Mouse (Mus musculus) embryonic facial prominence, embryonic 15.5 days (tissue): Measurements from ENCODE around the gene Gorasp2. TPM values are rescaled to one million over a fixed set of nuclear protein-coding genes. Genes with fewer than 3 reads are reported as not detected.

Experiments used
- ATAC-seq: fragments of 200-750 bp; cut with Nextera tagmentation; 2 replicates; pipeline ENCODE4 v1.8.0; 2017; ENCODE audit warnings: low read depth, moderate TSS enrichment; ENCODE audit not compliant: insufficient number of reproducible peaks, low FRiP score, low TSS enrichment
- H3K27ac ChIP-seq: fragments of 300-500 bp; sonication (generic); replicated peaks from 2 replicates; pipeline ENCODE4 v1.5.1; 2015; ENCODE audit warnings: mild to moderate bottlenecking, inconsistent platforms
- H3K27me3 ChIP-seq: fragments of 300-500 bp; sonication (generic); 2 replicates; pipeline ENCODE4 v1.6.1; 2015; ENCODE audit warnings: inconsistent platforms
- H3K36me3 ChIP-seq: fragments of 300-500 bp; sonication (generic); 2 replicates; pipeline ENCODE4 v1.6.1; 2015; ENCODE audit warnings: mild to moderate bottlenecking, inconsistent platforms
- H3K4me1 ChIP-seq: fragments of 300-500 bp; sonication (generic); 2 replicates; pipeline ENCODE4 v1.6.1; 2015; ENCODE audit warnings: inconsistent platforms
- H3K4me2 ChIP-seq: fragments of 300-500 bp; sonication (generic); replicated peaks from 2 replicates; pipeline ENCODE4 v1.6.1; 2015; ENCODE audit warnings: mild to moderate bottlenecking, inconsistent platforms
- H3K4me3 ChIP-seq: fragments of 300-500 bp; sonication (generic); replicated peaks from 2 replicates; pipeline ENCODE4 v1.5.1; 2015; ENCODE audit warnings: mild to moderate bottlenecking, inconsistent platforms
- H3K9ac ChIP-seq: fragments of 300-500 bp; sonication (generic); 2 replicates; pipeline ENCODE4 v1.6.1; 2015; ENCODE audit warnings: inconsistent platforms
- H3K9me3 ChIP-seq: fragments of 300-500 bp; sonication (generic); replicated peaks from 2 replicates; pipeline ENCODE4 v1.6.1; 2016; ENCODE audit warnings: inconsistent platforms
- WGBS: fragments of 180-500 bp; shearing (Covaris S2); methylation state at CpG from one replicate; pipeline ENCODE4 v1.1.7; 2015; 5-methylcytosine and 5-hydroxymethylcytosine counted together
- polyA plus RNA-seq: library from polyadenylated mRNA; unstranded; fragments of >200 nt; fragmentation: Nextera tagmentation; extraction: Ambion mirVana; gene quantifications from 2 replicates; pipeline ENCODE4 v1.2.1, GENCODE M21; 2015

Gene Gorasp2
- polyA plus RNA-seq: 178 and 191 TPM in 2 replicates

GRCm38 (mm10) chr2:70660887-70661714 lies at the start of gene Gorasp2:
Gene Gorasp2 (plus strand): TSS chr2:70661576.
- Histone ChIP-seq H3K4me1 (peaks cover 14% of the 10 kb centered on the region), H3K4me3 (peak within 1 kb of the TSS; percentile 98), H3K9me3 (no peaks in the 10 kb centered on the region), H3K27me3 (no peaks in the 10 kb centered on the region), H3K4me2 (peak within 1 kb of the TSS; percentile 71), H3K27ac (peak within 1 kb of the TSS; percentile 93), H3K9ac (peak within 1 kb of the TSS; percentile 95), H3K36me3 (0 out of 2 replicates have a peak, but pooled peaks cover 3% of the 10 kb centered on the region)
- under 1% methylated on average over 62 of the region's 64 CpGs for WGBS
- ATAC-seq: peak; percentile 94

DNA sequence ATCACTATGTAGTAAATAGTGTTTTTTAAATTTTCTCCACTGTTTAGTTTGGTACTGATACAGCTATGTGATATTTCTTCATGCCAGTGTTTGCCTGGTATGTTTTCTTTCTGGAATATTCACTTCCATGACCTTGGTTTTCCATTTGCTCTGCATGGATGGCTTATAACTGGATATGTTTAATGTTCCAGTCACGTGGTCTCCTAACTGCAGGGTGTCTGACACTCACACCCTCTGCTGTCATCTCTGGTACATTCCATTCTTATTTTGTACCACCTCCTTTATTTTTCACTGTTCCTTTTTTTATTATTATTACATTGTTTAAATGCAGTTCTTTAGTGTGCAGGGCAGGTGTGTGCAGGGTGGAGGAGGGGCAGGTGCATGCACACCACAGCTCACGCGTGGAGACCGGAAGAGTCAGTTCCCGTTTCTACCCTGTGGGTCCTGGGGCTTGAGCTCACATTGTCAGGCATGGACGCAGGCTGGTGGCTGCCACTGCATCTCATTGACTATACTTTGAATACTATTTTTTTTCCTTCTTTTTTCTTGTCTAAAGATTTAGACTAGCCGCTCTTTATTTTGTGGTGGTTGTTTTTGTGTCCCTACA lies 46.5 kb upstream of the Gorasp2 start:
- WGBS: 79% methylated on average over 7 of the region's 7 CpGs
- H3K4me2 ChIP-seq: no peak overlapping the region

DNA sequence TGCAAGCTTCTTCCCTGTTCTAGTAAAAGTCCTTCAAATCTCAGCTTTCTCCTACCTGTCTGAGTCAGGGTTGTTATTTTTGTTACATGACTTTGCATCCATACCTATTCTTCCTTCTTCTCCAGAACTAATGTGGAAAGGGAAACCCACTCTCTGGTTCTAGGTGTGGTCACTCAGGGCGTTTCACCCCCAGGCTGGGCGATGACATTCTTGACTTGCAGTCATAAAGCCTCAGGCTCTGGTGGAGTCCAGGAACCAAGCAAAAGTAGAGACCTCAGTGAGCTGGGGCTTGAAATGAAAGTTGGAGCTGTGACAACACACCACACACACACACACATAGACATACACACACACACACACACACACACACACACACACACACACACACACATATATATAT lies 45.3 kb upstream of the Gorasp2 start:
- ATAC-seq: no peak
- Histone ChIP-seq H3K4me3 (no peak overlapping the region), H3K4me2 (no peak overlapping the region), H3K9ac (no peak overlapping the region), H3K27ac (no peak overlapping the region), H3K9me3 (no peaks in the 10 kb centered on the region), H3K36me3 (no peaks in the 10 kb centered on the region), H3K4me1 (no peaks in the 10 kb centered on the region), H3K27me3 (no peaks in the 10 kb centered on the region)
- 76% methylated on average over 2 of the region's 2 CpGs for WGBS

More for the DNA sequence above, 46.5 kb upstream of the Gorasp2 start:
- Histone ChIP-seq H3K9me3 (no peaks in the 10 kb centered on the region), H3K36me3 (no peaks in the 10 kb centered on the region), H3K27ac (no peak overlapping the region), H3K4me1 (no peaks in the 10 kb centered on the region), H3K4me3 (no peak overlapping the region), H3K9ac (no peak overlapping the region), H3K27me3 (no peaks in the 10 kb centered on the region)
- ATAC-seq: no peak

- ATAC-seq: no peak
- no peak overlapping the region for H3K4me2 ChIP-seq
- no peaks in the 10 kb centered on the region for H3K36me3 ChIP-seq
- no peak overlapping the region for H3K27ac ChIP-seq
- H3K27me3 ChIP-seq: no peaks in the 10 kb centered on the region
- 60% methylated on average over 3 of the region's 3 CpGs for WGBS
- no peaks in the 10 kb centered on the region for H3K4me1 ChIP-seq
- H3K4me3 ChIP-seq: no peak overlapping the region
- no peak overlapping the region for H3K9ac ChIP-seq
- H3K9me3 ChIP-seq: no peaks in the 10 kb centered on the region
These were observed 44.8 kb upstream of the Gorasp2 start for GRCm38 (mm10) chr2:70616617-70617016.

DNA sequence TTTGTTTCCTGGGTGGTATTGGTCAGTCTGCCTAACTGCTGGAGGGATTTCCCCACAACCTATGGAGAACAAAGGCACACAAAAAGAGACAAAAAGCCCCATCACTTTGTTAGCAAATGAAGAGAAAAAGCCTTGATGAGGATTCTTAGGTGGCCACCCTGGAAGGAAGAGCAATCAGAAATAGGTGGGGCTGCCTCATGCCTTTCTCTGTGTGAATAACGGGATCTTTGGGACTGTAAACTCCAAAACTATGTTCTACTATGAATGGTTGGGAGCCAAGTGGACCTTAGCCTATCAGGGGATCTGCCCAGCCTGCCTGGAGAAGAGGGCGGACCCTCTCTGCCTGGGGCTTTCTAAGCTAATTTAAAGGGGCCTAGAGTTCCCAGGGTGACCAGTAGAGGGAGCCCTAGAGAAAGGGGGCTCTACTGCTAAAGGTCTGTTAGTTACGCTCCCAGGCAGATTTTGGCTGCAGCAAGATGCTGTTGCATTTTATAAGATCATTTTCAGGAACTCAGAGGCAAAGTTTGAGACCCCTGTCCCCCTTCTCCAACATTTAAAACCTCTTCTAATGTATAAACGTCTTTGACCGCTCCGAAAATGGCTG lies 42.0 kb upstream of the Gorasp2 start:
- ATAC-seq: no peak
- Histone ChIP-seq H3K4me2 (no peak overlapping the region), H3K4me3 (no peak overlapping the region), H3K4me1 (no peaks in the 10 kb centered on the region), H3K36me3 (no peaks in the 10 kb centered on the region), H3K9me3 (no peaks in the 10 kb centered on the region), H3K9ac (no peak overlapping the region), H3K27me3 (no peaks in the 10 kb centered on the region), H3K27ac (no peak overlapping the region)
- WGBS: 84% methylated on average over 6 of the region's 6 CpGs

- H3K36me3 ChIP-seq: no peaks in the 10 kb centered on the region
- no peak overlapping the region for H3K4me2 ChIP-seq
- no peak for ATAC-seq
- no peaks in the 10 kb centered on the region for H3K27me3 ChIP-seq
- WGBS: 14% methylated on average over 6 of the region's 6 CpGs
- no peak overlapping the region for H3K4me3 ChIP-seq
- H3K9ac ChIP-seq: no peak overlapping the region
- H3K9me3 ChIP-seq: no peaks in the 10 kb centered on the region
- H3K27ac ChIP-seq: no peak overlapping the region
- no peaks in the 10 kb centered on the region for H3K4me1 ChIP-seq
These were observed 41.2 kb upstream of the Gorasp2 start for GRCm38 (mm10) chr2:70620225-70620624.

DNA sequence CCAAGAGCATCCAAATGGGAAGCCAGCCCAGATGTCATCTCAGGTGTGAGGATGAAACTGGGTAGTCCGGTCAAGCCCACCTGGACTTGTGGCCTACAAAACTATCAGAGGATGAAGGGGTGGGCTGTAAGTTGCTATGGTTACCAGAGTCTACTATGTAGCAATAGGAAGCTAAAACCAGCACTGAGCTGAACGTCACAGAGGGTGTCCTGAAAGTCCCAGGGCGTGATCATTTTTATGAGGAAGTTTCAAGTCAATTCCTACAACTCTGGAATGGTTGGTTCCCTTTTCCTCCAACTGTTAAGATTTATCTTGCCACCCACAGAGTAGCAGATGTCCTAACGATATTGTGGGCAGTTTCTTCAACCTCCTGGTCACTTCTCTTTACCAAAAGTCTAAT lies 39.1 kb upstream of the Gorasp2 start:
- H3K27ac ChIP-seq: no peak overlapping the region
- no peak for ATAC-seq
- H3K9ac ChIP-seq: no peak overlapping the region
- H3K27me3 ChIP-seq: no peaks in the 10 kb centered on the region
- H3K4me1 ChIP-seq: no peaks in the 10 kb centered on the region
- 0 out of 2 replicates have a peak, but pooled peaks cover 2% of the 10 kb centered on the region for H3K9me3 ChIP-seq
- WGBS: 68% methylated on average over 4 of the region's 4 CpGs
- H3K4me3 ChIP-seq: no peak overlapping the region
- no peaks in the 10 kb centered on the region for H3K36me3 ChIP-seq
- H3K4me2 ChIP-seq: no peak overlapping the region

DNA sequence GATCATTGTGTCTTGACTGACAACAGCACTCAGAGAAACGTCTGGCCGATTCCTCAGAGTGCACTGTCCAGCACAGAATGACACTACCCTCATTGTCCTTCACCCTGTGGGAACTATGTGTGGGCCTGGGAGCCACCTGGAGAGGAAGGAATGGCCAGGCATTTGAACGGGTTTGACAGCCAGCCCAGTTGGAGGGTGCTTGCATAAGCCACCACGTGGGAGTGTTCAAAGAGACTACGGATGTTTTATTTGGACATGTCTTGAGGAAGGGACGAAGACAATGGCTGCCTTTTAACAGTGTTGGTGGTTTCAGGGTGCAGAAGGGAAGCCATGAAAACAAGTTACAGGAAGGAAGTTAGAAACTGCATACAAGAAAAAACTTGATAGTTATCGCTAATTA lies 35.6 kb upstream of the Gorasp2 start:
- H3K9ac ChIP-seq: no peak overlapping the region

DNA sequence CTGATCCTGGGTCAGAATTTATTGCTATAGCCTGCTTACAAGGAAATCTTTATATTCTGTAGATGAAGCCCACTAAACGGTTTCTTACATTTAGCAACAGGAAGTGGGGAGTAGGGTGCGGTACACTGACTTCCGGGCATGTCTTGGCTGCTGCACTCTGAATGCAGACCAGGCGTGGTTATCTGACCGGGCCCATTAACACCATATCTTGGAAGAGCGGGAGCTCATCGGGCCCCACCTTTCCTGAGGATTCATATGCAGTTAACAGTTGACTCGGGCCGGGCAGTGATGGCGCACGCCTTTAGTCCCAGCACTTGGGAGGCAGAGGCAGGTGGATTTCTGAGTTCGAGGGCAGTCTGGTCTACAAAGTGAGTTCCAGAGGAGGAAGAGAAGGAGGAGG lies 33.0 kb upstream of the Gorasp2 start:
- no peak for ATAC-seq
- Histone ChIP-seq H3K4me1 (peaks cover 10% of the 10 kb centered on the region), H3K4me3 (no peak overlapping the region), H3K27me3 (no peaks in the 10 kb centered on the region), H3K27ac (no peak overlapping the region), H3K36me3 (no peaks in the 10 kb centered on the region), H3K9ac (no peak overlapping the region), H3K4me2 (no peak overlapping the region), H3K9me3 (0 out of 2 replicates have a peak, but pooled peaks cover 5% of the 10 kb centered on the region)
- 89% methylated on average over 12 of the region's 12 CpGs for WGBS

More for the DNA sequence above, 35.6 kb upstream of the Gorasp2 start:
- Histone ChIP-seq H3K36me3 (no peaks in the 10 kb centered on the region), H3K4me2 (no peak overlapping the region), H3K4me1 (peaks cover 10% of the 10 kb centered on the region), H3K4me3 (no peak overlapping the region), H3K27me3 (no peaks in the 10 kb centered on the region), H3K27ac (no peak overlapping the region), H3K9me3 (0 out of 2 replicates have a peak, but pooled peaks cover 5% of the 10 kb centered on the region)
- 49% methylated on average over 7 of the region's 7 CpGs for WGBS
- no peak for ATAC-seq

- peak; percentile 85 for ATAC-seq
- H3K27ac ChIP-seq: peak overlapping the region; percentile 68; the same call in 1 of the 2 replicates
- H3K4me2 ChIP-seq: peak overlapping the region; percentile 51
- WGBS: 6% methylated on average over 10 of the region's 10 CpGs
- H3K9me3 ChIP-seq: 0 out of 2 replicates have a peak, but pooled peaks cover 5% of the 10 kb centered on the region
- peak overlapping the region; percentile 30 for H3K4me3 ChIP-seq
- no peaks in the 10 kb centered on the region for H3K36me3 ChIP-seq
- no peaks in the 10 kb centered on the region for H3K27me3 ChIP-seq
- H3K4me1 ChIP-seq: peaks cover 10% of the 10 kb centered on the region
- no peak overlapping the region for H3K9ac ChIP-seq
These were observed 32.0 kb upstream of the Gorasp2 start for GRCm38 (mm10) chr2:70629339-70629761.

DNA sequence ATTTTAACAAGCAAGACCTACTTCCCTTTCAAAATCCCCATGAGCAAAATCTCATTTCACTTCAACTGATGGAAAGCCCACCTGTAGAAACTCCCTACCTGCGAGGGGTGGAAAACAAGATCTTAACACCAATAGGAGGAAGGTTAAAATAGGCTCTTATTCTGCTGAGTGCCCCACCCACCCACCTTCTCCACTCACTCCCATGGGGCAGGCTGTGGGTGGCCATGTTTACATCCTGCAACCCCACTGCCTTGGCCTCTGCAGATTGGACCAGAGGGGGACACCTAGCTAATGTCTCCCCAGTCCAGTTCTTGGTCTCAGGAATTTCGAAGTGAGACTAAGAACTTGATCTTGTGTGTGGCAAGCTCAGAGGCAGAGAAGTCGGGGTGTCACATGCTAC lies 31.5 kb upstream of the Gorasp2 start:
- Histone ChIP-seq H3K27ac (no peak overlapping the region), H3K9me3 (0 out of 2 replicates have a peak, but pooled peaks cover 5% of the 10 kb centered on the region), H3K27me3 (no peaks in the 10 kb centered on the region), H3K4me1 (peaks cover 10% of the 10 kb centered on the region), H3K36me3 (no peaks in the 10 kb centered on the region), H3K4me2 (peak overlapping the region; percentile 51), H3K4me3 (0 out of 2 replicates have a peak overlapping the region, but pooled peaks have one; percentile 30), H3K9ac (no peak overlapping the region)
- ATAC-seq: no peak
- WGBS: 45% methylated on average over 3 of the region's 3 CpGs
